Comparison of ENCODE assay signal across 11 mouse cellular contexts in genomic region chr4:48225604-48226003, GRCm38 (mm10). TPM values are rescaled to one million over a fixed set of nuclear protein-coding genes. Genes with fewer than 3 reads are reported as not detected.
DNase-seq lines count a peak whose midpoint lies in the region; ATAC-seq lines count a peak whose summit lies in the region.
"Had no signal": no experiment of that assay in that cellular context is flagged by ENCODE, and none has a peak within 500 bp of the region (broad histone marks: within the 10 kb centered on the region; RNA-seq: fewer than 3 reads in every experiment).

No protein-coding gene starts in this region.

- H3K4me1 ChIP-seq in hindbrain, embryonic 13.5 days (replicated peaks), result no peaks in the 10 kb centered on the region
- H3K4me1 ChIP-seq in hindbrain, embryonic 11.5 days (replicated peaks; ENCODE audit: control insufficient read depth, insufficient read depth, low read length), result no peaks in the 10 kb centered on the region
- H3K4me1 ChIP-seq in forebrain, embryonic 15.5 days, result no peaks in the 10 kb centered on the region
- H3K4me1 ChIP-seq: limb, embryonic 12.5 days; neural tube, embryonic 15.5 days had no signal

- H3K9ac ChIP-seq in hindbrain, embryonic 13.5 days, result no peak overlapping the region
- H3K9ac ChIP-seq in hindbrain, embryonic 11.5 days (ENCODE audit: low read depth, low read length), result no peak overlapping the region
- no peak overlapping the region for H3K9ac ChIP-seq in forebrain, embryonic 15.5 days (replicated peaks)
- H3K9ac ChIP-seq: heart, embryonic 12.5 days; limb, embryonic 12.5 days; neural tube, embryonic 15.5 days had no signal

- WGBS in hindbrain, embryonic 13.5 days, result 53% methylated on average over 3 of the region's 3 CpGs
- 65% methylated on average over 3 of the region's 3 CpGs for WGBS in hindbrain, embryonic 11.5 days
- WGBS in forebrain, embryonic 15.5 days, result 57% methylated on average over 3 of the region's 3 CpGs

- H3K9me3 ChIP-seq in hindbrain, embryonic 13.5 days, result no peaks in the 10 kb centered on the region
- H3K9me3 ChIP-seq in hindbrain, embryonic 11.5 days (ENCODE audit: control insufficient read depth, low read length), result no peaks in the 10 kb centered on the region
- no peaks in the 10 kb centered on the region for H3K9me3 ChIP-seq in forebrain, embryonic 15.5 days
- H3K9me3 ChIP-seq: heart, embryonic 12.5 days; limb, embryonic 12.5 days; neural tube, embryonic 15.5 days had no signal

- no peaks in the 10 kb centered on the region for H3K36me3 ChIP-seq in hindbrain, embryonic 13.5 days
- no peaks in the 10 kb centered on the region for H3K36me3 ChIP-seq in hindbrain, embryonic 11.5 days (ENCODE audit: control insufficient read depth, insufficient read depth, low read length)
- no peaks in the 10 kb centered on the region for H3K36me3 ChIP-seq in forebrain, embryonic 15.5 days
- H3K36me3 ChIP-seq: heart, embryonic 12.5 days; neural tube, embryonic 15.5 days had no signal

- no peak for DNase-seq in frontal cortex, postnatal 10 days (ENCODE audit: low spot score in 2 of 2)
- peak; percentile 64 for DNase-seq in 416B (ENCODE audit: low read depth)
- DNase-seq in adrenal gland, postnatal 10 days, result peak; percentile 39
- peak; percentile 10 for DNase-seq in lung, postnatal 25 days (ENCODE audit: low spot score)
- no peak for DNase-seq in hindbrain, embryonic 11.5 days (ENCODE audit: low spot score)

- 0 out of 2 replicates have a peak, but pooled peaks have one; percentile 12 for ATAC-seq in frontal cortex, adult (ENCODE audit: low TSS enrichment)
- no peak for ATAC-seq in hindbrain, embryonic 13.5 days (ENCODE audit: low FRiP score)
- ATAC-seq in hindbrain, embryonic 11.5 days (ENCODE audit: low FRiP score), result no peak
- no peak for ATAC-seq in forebrain, embryonic 15.5 days (replicated peaks)

- no peaks in the 10 kb centered on the region for H3K27me3 ChIP-seq in hindbrain, embryonic 13.5 days
- no peaks in the 10 kb centered on the region for H3K27me3 ChIP-seq in hindbrain, embryonic 11.5 days (ENCODE audit: control insufficient read depth, insufficient read depth, low read length)
- no peaks in the 10 kb centered on the region for H3K27me3 ChIP-seq in forebrain, embryonic 15.5 days
- H3K27me3 ChIP-seq: heart, embryonic 12.5 days; limb, embryonic 12.5 days; neural tube, embryonic 15.5 days had no signal

- no peak overlapping the region for H3K27ac ChIP-seq in hindbrain, embryonic 13.5 days
- H3K27ac ChIP-seq in hindbrain, embryonic 11.5 days (ENCODE audit: low read depth, low read length), result no peak overlapping the region
- no peak overlapping the region for H3K27ac ChIP-seq in forebrain, embryonic 15.5 days (replicated peaks)
- H3K27ac ChIP-seq: limb, embryonic 12.5 days; neural tube, embryonic 15.5 days had no signal

- H3K4me3 ChIP-seq in hindbrain, embryonic 13.5 days, result no peak overlapping the region
- no peak overlapping the region for H3K4me3 ChIP-seq in hindbrain, embryonic 11.5 days (ENCODE audit: low read depth, low read length)
- no peak overlapping the region for H3K4me3 ChIP-seq in forebrain, embryonic 15.5 days
- H3K4me3 ChIP-seq: heart, embryonic 12.5 days; limb, embryonic 12.5 days; neural tube, embryonic 15.5 days had no signal

- H3K4me2 ChIP-seq in hindbrain, embryonic 13.5 days, result no peak overlapping the region
- no peak overlapping the region for H3K4me2 ChIP-seq in hindbrain, embryonic 11.5 days (replicated peaks; ENCODE audit: low read depth, low read length)
- no peak overlapping the region for H3K4me2 ChIP-seq in forebrain, embryonic 15.5 days (replicated peaks)
- H3K4me2 ChIP-seq: heart, embryonic 12.5 days; limb, embryonic 12.5 days; neural tube, embryonic 15.5 days had no signal

RNA-seq across cellular contexts. Expression of gene Erp44, which starts 53.8 kb away (rescaled TPM):
- 10 to 100 TPM; 48.7 to 53.9 TPM for total RNA-seq in adrenal gland, postnatal 10 days (2021)
- 66.1 and 66.3 TPM in 2 replicates for polyA plus RNA-seq in hindbrain, embryonic 13.5 days (2015; fragmentation: Nextera tagmentation; extraction: Ambion mirVana)
- 78.8 and 78.9 TPM in 2 replicates for polyA plus RNA-seq in hindbrain, embryonic 11.5 days (2014; fragmentation: Nextera tagmentation; extraction: Ambion mirVana)
- 61.4 and 67.0 TPM in 2 replicates for polyA plus RNA-seq in forebrain, embryonic 15.5 days (2015; fragmentation: Nextera tagmentation; extraction: Ambion mirVana)

RNA-seq across cellular contexts. Expression of gene Invs, which starts 54.0 kb away (rescaled TPM):
- total RNA-seq in adrenal gland, postnatal 10 days (2021), result 1 to 10 TPM; 8.4 to 9.3 TPM
- polyA plus RNA-seq in hindbrain, embryonic 13.5 days (2015; fragmentation: Nextera tagmentation; extraction: Ambion mirVana), result 6.8 and 8.6 TPM in 2 replicates
- 6.7 and 9.4 TPM in 2 replicates for polyA plus RNA-seq in hindbrain, embryonic 11.5 days (2014; fragmentation: Nextera tagmentation; extraction: Ambion mirVana)
- polyA plus RNA-seq in forebrain, embryonic 15.5 days (2015; fragmentation: Nextera tagmentation; extraction: Ambion mirVana), result 7.2 and 7.4 TPM in 2 replicates

Comparison
In these comparisons a context has a peak if more than half of its experiments do, and no peak if none do; other contexts are left out.
1. DNase-seq: peak in 416B (single experiment), adrenal gland, postnatal 10 days (single experiment) and lung, postnatal 25 days (single experiment); none in frontal cortex, postnatal 10 days (0 of 2) and hindbrain, embryonic 11.5 days (single experiment).